Mouse (Mus musculus): Measurements from ENCODE around the gene Ppp1r2. TPM values are rescaled to one million over a fixed set of nuclear protein-coding genes. Genes with fewer than 3 reads are reported as not detected.

Ppp1r2 gene
- total RNA-seq, 2 experiments from 2014 or later: 18.0 to 19.4 TPM

GRCm38 (mm10) chr16:31293761-31294160 lies 18.7 kb upstream of the Ppp1r2 start:
- no peak for ATAC-seq (replicated peaks; ENCODE audit: low FRiP score, poor library complexity, severe bottlenecking)

- no peak for ATAC-seq (replicated peaks; ENCODE audit: low FRiP score, poor library complexity, severe bottlenecking)
Measured at GRCm38 (mm10) chr16:31290751-31291365, 15.8 kb upstream of the Ppp1r2 start.

- ATAC-seq (replicated peaks; ENCODE audit: low FRiP score, poor library complexity, severe bottlenecking): no peak
Measured at GRCm38 (mm10) chr16:31290281-31290680, 15.2 kb upstream of the Ppp1r2 start.

DNA sequence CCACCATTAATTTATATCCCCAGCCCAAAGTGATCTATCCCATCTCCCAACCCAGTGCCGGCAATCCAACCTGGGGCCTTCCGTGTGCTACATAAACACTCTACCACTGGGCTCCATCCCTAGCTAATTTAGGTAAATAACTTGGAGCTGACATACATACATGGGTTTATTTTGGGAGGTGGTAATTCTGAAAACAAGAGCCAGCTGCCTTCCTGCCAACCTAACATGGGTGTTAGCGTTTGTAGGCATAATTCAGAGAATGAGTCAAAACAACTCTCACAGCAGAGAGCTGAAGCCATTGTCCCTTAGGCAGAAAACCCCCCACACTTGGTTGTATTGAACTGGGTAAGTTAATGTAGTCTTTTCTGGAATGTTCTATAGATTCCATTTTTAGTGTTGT lies 12.6 kb upstream of the Ppp1r2 start:
- no peak for ATAC-seq (replicated peaks; ENCODE audit: low FRiP score, poor library complexity, severe bottlenecking)

DNA sequence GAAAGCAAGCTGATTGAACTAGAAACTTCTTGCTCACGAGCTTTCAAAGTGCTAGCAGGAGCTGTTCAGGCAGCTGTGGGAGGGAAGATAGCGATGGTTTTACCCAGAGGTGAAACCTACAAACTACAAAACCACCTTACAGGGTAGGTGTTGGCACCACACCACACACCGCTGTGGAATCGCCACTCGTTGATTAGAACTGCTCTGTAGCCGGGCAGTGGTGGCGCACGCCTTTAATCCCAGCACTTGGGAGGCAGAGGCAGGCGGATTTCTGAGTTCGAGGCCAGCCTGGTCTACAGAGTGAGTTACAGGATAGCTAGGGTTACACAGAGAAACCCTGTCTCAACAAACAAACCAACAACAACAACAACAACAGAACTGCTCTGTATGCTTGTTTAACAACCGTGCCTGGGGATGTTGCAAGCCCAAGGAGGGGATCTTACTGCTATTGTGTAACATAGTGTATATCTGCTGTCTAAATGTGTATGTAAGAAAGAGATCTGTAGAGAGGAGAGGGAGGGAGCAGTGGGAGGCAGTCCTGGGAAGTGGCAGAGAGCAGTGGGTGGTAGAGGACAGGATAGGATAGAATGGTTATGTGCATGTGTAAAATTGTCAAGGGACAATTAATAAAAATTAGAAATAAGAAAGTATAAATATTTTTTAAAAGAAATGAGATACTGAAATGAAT lies 11.9 kb upstream of the Ppp1r2 start:
- ATAC-seq (replicated peaks; ENCODE audit: low FRiP score, poor library complexity, severe bottlenecking): no peak

- ATAC-seq (replicated peaks; ENCODE audit: low FRiP score, poor library complexity, severe bottlenecking): no peak
Measured at GRCm38 (mm10) chr16:31281981-31282380, 6.9 kb upstream of the Ppp1r2 start.

DNA sequence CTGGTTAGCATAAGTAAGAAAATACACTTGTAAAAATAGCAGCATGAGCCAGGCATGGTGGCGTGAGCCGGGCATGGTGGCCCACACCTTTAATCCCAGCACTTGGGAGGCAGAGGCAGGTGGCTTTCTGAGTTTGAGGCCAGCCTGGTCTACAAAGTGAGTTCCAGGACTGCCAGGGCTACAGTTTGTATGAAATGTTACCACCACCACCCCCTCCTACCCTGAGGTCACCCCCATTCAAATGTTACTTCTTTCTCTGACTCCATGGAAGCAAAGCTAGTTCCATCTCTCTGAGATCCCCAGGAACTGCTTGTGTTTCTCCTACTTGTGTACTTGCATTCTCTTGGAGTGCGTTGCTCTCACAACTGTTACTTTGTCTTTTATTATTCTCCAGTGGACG lies 5.1 kb upstream of the Ppp1r2 start:
- no peak for ATAC-seq (replicated peaks; ENCODE audit: low FRiP score, poor library complexity, severe bottlenecking)

GRCm38 (mm10) chr16:31278581-31278980 lies 3.5 kb upstream of the Ppp1r2 start:
- no peak for ATAC-seq (replicated peaks; ENCODE audit: low FRiP score, poor library complexity, severe bottlenecking)

- no peak for ATAC-seq (replicated peaks; ENCODE audit: low FRiP score, poor library complexity, severe bottlenecking)
Measured at GRCm38 (mm10) chr16:31278081-31278480, 3.0 kb upstream of the Ppp1r2 start.

- no peak for ATAC-seq (replicated peaks; ENCODE audit: low FRiP score, poor library complexity, severe bottlenecking)
Measured at GRCm38 (mm10) chr16:31276962-31277361, 1.9 kb upstream of the Ppp1r2 start.

GRCm38 (mm10) chr16:31276539-31276938 lies 1.5 kb upstream of the Ppp1r2 start:
- no peak for ATAC-seq (replicated peaks; ENCODE audit: low FRiP score, poor library complexity, severe bottlenecking)

DNA sequence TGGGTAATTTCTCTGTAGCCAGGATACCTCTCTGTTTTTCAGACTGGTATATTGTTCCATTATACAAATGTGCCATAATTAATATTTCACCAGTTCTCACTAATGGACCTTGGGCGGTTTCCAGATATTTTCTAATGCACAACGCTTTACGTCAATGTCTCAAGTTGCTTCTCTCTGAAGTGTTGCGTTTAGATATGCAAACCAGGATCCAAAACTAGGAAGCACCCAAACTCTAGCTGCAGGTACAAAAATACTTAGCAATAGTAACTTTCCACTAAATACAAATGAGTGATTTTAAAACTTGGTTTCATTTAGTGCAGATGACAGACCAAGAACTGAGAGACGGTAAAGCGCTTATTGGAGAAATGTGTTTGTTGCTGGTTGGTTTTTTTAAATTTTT lies 993 bp downstream of the Ppp1r2 start:
- ATAC-seq (replicated peaks; ENCODE audit: low FRiP score, poor library complexity, severe bottlenecking): no peak

- no peak for ATAC-seq (replicated peaks; ENCODE audit: low FRiP score, poor library complexity, severe bottlenecking)
Measured at GRCm38 (mm10) chr16:31266692-31267091, 8.4 kb downstream of the Ppp1r2 start.

DNA sequence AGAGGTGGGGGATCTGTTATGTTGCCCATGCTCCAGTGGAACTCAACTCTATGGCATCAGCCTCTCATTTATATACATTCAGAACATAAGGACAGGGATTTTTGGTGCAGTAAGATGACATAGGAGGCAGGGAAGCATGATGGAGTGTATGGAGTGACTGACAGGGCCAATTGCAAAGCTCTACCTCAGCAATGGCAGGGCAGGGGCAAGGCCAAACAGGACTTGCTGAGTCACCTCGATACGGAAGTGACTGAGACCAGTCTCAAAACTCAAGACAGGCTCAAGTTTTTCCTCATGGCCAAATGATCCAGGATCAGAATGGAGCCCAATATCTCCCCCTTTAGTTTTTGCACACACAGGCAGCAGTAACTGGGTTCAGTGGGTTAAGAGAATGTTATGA lies 18.9 kb downstream of the Ppp1r2 start:
- no peak for ATAC-seq (replicated peaks; ENCODE audit: low FRiP score, poor library complexity, severe bottlenecking)

- 0 out of 2 replicates have a peak, but pooled peaks have one; percentile 35 for ATAC-seq (replicated peaks; ENCODE audit: low FRiP score, poor library complexity, severe bottlenecking)
Measured at GRCm38 (mm10) chr16:31255685-31256084, 19.4 kb downstream of the Ppp1r2 start.

- ATAC-seq (replicated peaks; ENCODE audit: low FRiP score, poor library complexity, severe bottlenecking): no peak
Measured at GRCm38 (mm10) chr16:31249401-31249800, 25.7 kb downstream of the Ppp1r2 start.

DNA sequence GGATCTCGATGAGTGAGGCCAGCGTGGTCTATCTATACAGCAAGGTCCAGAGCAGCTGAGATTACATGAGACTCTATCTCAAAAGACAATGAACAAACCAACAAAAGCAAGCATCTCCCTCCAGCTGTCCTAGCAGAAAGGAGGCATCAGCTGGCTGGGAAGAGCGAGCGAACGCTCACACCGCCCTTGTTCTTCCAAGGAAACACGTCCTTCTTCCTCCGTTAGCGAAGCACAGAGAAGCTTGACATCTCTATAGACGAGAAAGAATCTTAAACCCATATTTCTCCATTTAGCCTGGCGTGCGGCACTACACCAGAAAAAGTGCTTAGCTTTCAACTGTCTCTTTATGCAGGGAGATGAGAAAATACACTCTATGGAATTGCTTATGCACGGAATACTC lies 26.4 kb downstream of the Ppp1r2 start:
- no peak for ATAC-seq (replicated peaks; ENCODE audit: low FRiP score, poor library complexity, severe bottlenecking)

DNA sequence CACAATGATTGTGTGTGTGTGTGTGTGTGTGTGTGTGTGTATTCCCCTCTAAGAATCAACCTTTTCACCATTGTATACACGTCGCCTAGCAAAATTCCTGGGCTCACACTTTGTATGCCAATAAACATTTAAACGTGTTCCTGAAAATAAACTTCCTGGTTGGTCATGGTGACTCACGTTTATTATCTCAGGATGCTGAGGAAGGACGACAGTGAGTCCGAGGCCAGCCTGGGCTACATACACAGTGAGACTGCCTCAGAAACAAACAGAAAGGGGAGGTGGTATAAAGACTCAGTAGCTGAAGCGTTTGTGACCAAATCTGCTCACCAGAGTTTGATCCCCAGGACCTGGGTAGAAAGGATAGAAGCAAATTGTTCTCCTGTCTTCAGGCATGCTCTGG lies 27.6 kb downstream of the Ppp1r2 start:
- no peak for ATAC-seq (replicated peaks; ENCODE audit: low FRiP score, poor library complexity, severe bottlenecking)

DNA sequence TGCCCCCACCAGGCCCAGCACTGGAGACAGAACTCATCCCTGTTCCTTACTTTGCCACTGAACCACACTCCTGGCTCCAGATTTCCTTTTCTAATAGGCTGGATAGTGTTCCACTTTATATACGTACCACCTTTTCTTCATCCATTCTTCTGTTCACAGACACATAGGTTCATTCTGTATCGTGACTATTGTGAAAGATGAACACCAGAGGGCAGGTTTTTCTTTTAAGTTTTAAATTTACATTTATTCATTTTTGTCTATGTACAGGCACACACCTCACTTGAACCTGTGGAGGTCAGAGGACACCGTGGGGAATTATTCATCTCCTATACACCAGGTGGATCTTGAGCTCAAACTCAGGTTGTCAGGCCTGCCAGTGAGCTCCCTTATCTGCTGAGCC lies 31.0 kb downstream of the Ppp1r2 start:
- no peak for ATAC-seq (replicated peaks; ENCODE audit: low FRiP score, poor library complexity, severe bottlenecking)

DNA sequence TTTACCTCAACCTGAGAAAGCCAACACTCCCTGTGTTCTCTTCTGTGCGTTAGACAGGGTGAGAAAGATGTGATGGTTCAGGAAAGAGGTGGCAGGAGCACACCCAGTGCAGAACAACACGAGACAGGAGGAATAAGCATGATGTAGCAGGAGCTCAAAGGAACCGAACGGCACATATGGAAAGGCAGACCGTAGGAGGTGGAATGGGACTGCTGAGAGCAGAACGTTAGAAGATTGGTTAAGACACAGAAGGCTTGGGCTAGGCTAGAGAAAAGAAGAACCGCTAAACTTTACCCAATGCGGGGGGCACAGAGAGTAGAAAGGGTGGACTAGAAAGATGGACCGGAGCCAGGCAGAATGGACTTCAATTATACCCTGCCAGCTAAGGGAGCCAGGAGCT lies 33.6 kb downstream of the Ppp1r2 start:
- ATAC-seq (replicated peaks; ENCODE audit: low FRiP score, poor library complexity, severe bottlenecking): no peak

DNA sequence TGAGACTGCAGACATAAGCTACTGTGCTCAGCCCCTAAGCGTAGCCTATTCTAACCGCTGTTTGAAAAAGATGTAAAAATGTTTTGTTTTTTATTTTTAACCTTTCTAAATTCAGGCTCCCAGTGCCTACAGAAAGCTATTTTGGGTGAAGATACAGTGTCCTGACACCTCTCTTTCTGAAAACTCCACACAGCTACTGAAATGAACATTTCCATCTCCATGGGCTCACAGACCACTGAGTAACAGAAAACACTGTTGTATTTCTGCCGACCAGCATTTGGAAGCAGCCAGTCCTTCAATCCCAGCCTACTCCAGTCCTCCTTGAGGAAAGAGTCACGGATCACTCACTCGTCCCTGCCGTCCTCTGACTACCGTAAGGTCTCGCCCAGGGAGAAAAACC lies 34.5 kb downstream of the Ppp1r2 start:
- no peak for ATAC-seq (replicated peaks; ENCODE audit: low FRiP score, poor library complexity, severe bottlenecking)

DNA sequence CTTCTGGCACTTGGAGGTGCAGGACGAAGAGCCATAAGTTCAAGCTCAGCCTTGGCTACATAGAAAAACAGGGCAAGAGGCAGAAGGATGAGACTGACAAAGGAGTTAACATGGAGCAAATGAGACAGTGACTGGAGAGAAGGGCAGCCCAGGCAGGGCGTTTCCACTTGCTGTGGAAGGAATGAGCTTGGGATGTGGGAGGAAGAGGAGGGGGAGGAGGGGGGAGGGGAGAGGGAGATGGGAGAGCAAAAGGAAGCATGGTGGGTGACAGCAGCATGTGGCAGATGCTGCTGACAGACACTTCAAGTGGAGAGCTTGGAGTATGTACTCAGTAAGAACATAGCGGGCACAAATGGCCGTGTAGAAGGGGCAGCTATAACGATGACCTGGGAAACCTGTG lies 36.8 kb downstream of the Ppp1r2 start:
- no peak for ATAC-seq (replicated peaks; ENCODE audit: low FRiP score, poor library complexity, severe bottlenecking)
